Mouse (Mus musculus) heart, adult 11 months (tissue): ENCODE data around the gene Ugt1a1.

Experiments
- DNase-seq: peaks from one replicate; pipeline ENCODE4 v3.0.0; 2022

Gene Ugt1a1

GRCm38 (mm10) chr1:88259643-88260024 lies 47.9 kb downstream of the Ugt1a1 start:
- peak; percentile 96 for DNase-seq

- DNase-seq, result peak; percentile 97
Observed at GRCm38 (mm10) chr1:88260114-88260513, 48.4 kb downstream of the Ugt1a1 start.

- no peak for DNase-seq
Observed at GRCm38 (mm10) chr1:88260604-88261377, 49.0 kb downstream of the Ugt1a1 start.

- no peak for DNase-seq
Observed at GRCm38 (mm10) chr1:88261706-88262105, 49.9 kb downstream of the Ugt1a1 start.

GRCm38 (mm10) chr1:88262255-88262654 lies 50.5 kb downstream of the Ugt1a1 start:
- DNase-seq, result no peak

- no peak for DNase-seq
Observed at GRCm38 (mm10) chr1:88262961-88263360, 51.2 kb downstream of the Ugt1a1 start.

- no peak for DNase-seq
Observed at GRCm38 (mm10) chr1:88263778-88264177, 52.0 kb downstream of the Ugt1a1 start.

GRCm38 (mm10) chr1:88264237-88264868 lies 52.6 kb downstream of the Ugt1a1 start:
- DNase-seq, result no peak

GRCm38 (mm10) chr1:88264869-88265240 lies 53.1 kb downstream of the Ugt1a1 start:
- DNase-seq, result no peak

GRCm38 (mm10) chr1:88266123-88266522 lies 54.4 kb downstream of the Ugt1a1 start:
- no peak for DNase-seq

- no peak for DNase-seq
Observed at GRCm38 (mm10) chr1:88267489-88267888, 55.7 kb downstream of the Ugt1a1 start.

- no peak for DNase-seq
Observed at GRCm38 (mm10) chr1:88268070-88268469, 56.3 kb downstream of the Ugt1a1 start.
